Comparison of ENCODE assay signal across 8 mouse cellular contexts in the genomic region with DNA sequence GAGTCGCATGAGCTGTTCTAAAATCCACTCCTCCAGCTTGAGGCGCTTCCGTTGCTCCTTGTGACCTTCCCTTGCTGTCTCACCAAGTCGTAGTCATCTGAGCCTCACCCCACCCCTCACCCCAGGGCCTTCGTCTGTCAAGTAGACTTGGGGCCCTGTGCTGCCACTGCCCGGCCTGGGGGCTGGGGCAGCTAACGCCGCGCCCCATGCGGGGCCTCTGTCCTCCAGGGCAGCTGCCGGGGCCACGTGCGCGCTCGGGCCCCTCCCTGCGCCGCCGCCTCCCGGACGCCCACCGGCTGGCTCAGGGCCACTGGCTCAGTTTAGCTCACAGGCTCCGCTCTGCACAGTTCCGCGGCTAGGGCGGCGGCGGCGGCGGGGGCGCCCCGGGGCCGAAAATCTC. TPM values are rescaled to one million over a fixed set of nuclear protein-coding genes. Genes with fewer than 3 reads are reported as not detected.
A peak's percentile ranks its signal among the peaks of the same experiment; 100 is the strongest.
DNase-seq lines count a peak whose midpoint lies in the region; ATAC-seq and TF ChIP-seq lines count a peak whose summit lies in the region.

No protein-coding gene starts in this region.

- no peak for TF ChIP-seq CTCF in lung, postnatal 0 days (IDR thresholded peaks at IDR 0.05)
- TF ChIP-seq CTCF in liver, postnatal 0 days (IDR thresholded peaks at IDR 0.05; ENCODE audit: low read depth), result no peak

- no peaks in the 10 kb centered on the region for H3K4me1 ChIP-seq in lung, postnatal 0 days (ENCODE audit: insufficient read depth, low read depth, low read length)
- H3K4me1 ChIP-seq in hindbrain, embryonic 11.5 days (replicated peaks; ENCODE audit: control insufficient read depth, insufficient read depth, low read length), result no peaks in the 10 kb centered on the region
- H3K4me1 ChIP-seq in liver, postnatal 0 days (ENCODE audit: insufficient read depth), result no peaks in the 10 kb centered on the region

- no peak overlapping the region for H3K9ac ChIP-seq in lung, postnatal 0 days (replicated peaks; ENCODE audit: low read depth)
- no peak overlapping the region for H3K9ac ChIP-seq in hindbrain, embryonic 11.5 days (ENCODE audit: low read depth, low read length)
- no peak overlapping the region for H3K9ac ChIP-seq in liver, postnatal 0 days (replicated peaks)

- peak; percentile 33 for DNase-seq in adrenal gland, adult 2 months
- DNase-seq in adrenal gland, adult 8-10 months, result no peak
- no peak for DNase-seq in lung, postnatal 0 days (ENCODE audit: low spot score)
- no peak for DNase-seq in lung, postnatal 14 days
- DNase-seq in hindbrain, embryonic 11.5 days (ENCODE audit: low spot score), result no peak
- peak; percentile 13 for DNase-seq in liver, postnatal 0 days
- no peak for DNase-seq in MN1 (ENCODE audit: low spot score)
- DNase-seq in urinary bladder, adult 18-20 months (ENCODE audit: low spot score in 2 of 2), result no peak

- H3K27ac ChIP-seq in lung, postnatal 0 days (ENCODE audit: low read length), result no peak overlapping the region
- H3K27ac ChIP-seq in hindbrain, embryonic 11.5 days (ENCODE audit: low read depth, low read length), result no peak overlapping the region
- H3K27ac ChIP-seq in liver, postnatal 0 days (ENCODE audit: low read depth), result no peak overlapping the region

- H3K4me2 ChIP-seq in lung, postnatal 0 days (replicated peaks; ENCODE audit: low read depth, low read length), result peak overlapping the region; percentile 27; the same call in 1 of the 2 replicates
- H3K4me2 ChIP-seq in hindbrain, embryonic 11.5 days (replicated peaks; ENCODE audit: low read depth, low read length), result peak overlapping the region; percentile 32
- H3K4me2 ChIP-seq in liver, postnatal 0 days (ENCODE audit: low read depth, low read length), result peak overlapping the region; percentile 51

- no peak for TF ChIP-seq EP300 in lung, postnatal 0 days (IDR thresholded peaks at IDR 0.05)
- no peak for TF ChIP-seq EP300 in liver, postnatal 0 days (IDR thresholded peaks at IDR 0.05; ENCODE audit: low read depth)

- no peaks in the 10 kb centered on the region for H3K27me3 ChIP-seq in lung, postnatal 0 days (replicated peaks; ENCODE audit: insufficient read depth, low read length)
- H3K27me3 ChIP-seq in hindbrain, embryonic 11.5 days (ENCODE audit: control insufficient read depth, insufficient read depth, low read length), result no peaks in the 10 kb centered on the region
- no peaks in the 10 kb centered on the region for H3K27me3 ChIP-seq in liver, postnatal 0 days (ENCODE audit: insufficient read depth, low read length)

- ATAC-seq in lung, postnatal 0 days, result peak; percentile 23; the same call in 1 of the 2 replicates
- ATAC-seq in hindbrain, embryonic 11.5 days (ENCODE audit: low FRiP score), result peak; percentile 45
- ATAC-seq in liver, postnatal 0 days, result no peak; the same call in 1 of the 2 replicates

- H3K9me3 ChIP-seq in lung, postnatal 0 days (ENCODE audit: low read length), result no peaks in the 10 kb centered on the region
- H3K9me3 ChIP-seq in hindbrain, embryonic 11.5 days (ENCODE audit: control insufficient read depth, low read length), result no peaks in the 10 kb centered on the region
- H3K9me3 ChIP-seq in liver, postnatal 0 days (ENCODE audit: low read length), result no peaks in the 10 kb centered on the region

- 27% methylated on average over 20 of the region's 32 CpGs for WGBS in lung, postnatal 0 days
- 31% methylated on average over 17 of the region's 32 CpGs for WGBS in hindbrain, embryonic 11.5 days
- WGBS in liver, postnatal 0 days (ENCODE audit: insufficient replicate concordance), result 31% methylated on average over 32 of the region's 32 CpGs

- no peaks in the 10 kb centered on the region for H3K36me3 ChIP-seq in lung, postnatal 0 days (ENCODE audit: insufficient read depth, low read length)
- H3K36me3 ChIP-seq in hindbrain, embryonic 11.5 days (ENCODE audit: control insufficient read depth, insufficient read depth, low read length), result no peaks in the 10 kb centered on the region
- no peaks in the 10 kb centered on the region for H3K36me3 ChIP-seq in liver, postnatal 0 days (replicated peaks; ENCODE audit: insufficient read depth, low read length)

- no peak overlapping the region for H3K4me3 ChIP-seq in lung, postnatal 0 days (ENCODE audit: low read depth, low read length)
- no peak overlapping the region for H3K4me3 ChIP-seq in hindbrain, embryonic 11.5 days (ENCODE audit: low read depth, low read length)
- no peak overlapping the region for H3K4me3 ChIP-seq in liver, postnatal 0 days (ENCODE audit: low read depth, low read length)

RNA-seq across cellular contexts. Expression of gene Mbtps2, which starts 14.4 kb away (rescaled TPM):
- 10 to 100 TPM; 19.7 to 21.4 TPM for total RNA-seq in adrenal gland, adult 2 months (2021)
- 2.7 and 6.7 TPM in 2 replicates for polyA plus RNA-seq in adrenal gland, adult 2 months (2012; rRNA removed)
- 10 to 100 TPM; 24.1 to 27.7 (median 26.0) TPM for total RNA-seq in adrenal gland, adult 8-10 months (2022)
- 8.8 and 10.8 TPM in 2 replicates for polyA plus RNA-seq in lung, postnatal 0 days (2015; fragmentation: Nextera tagmentation; extraction: Ambion mirVana)
- polyA plus RNA-seq in hindbrain, embryonic 11.5 days (2014; fragmentation: Nextera tagmentation; extraction: Ambion mirVana), result 28.0 and 28.9 TPM in 2 replicates
- 3.7 and 4.5 TPM in 2 replicates for polyA plus RNA-seq in liver, postnatal 0 days (2015; fragmentation: Nextera tagmentation; extraction: Ambion mirVana)

RNA-seq across cellular contexts. Expression of gene Yy2, which starts 44.1 kb away (rescaled TPM):
- under 1 TPM in 1 of 2 experiments, not detected in 1; 0.59 TPM for total RNA-seq in adrenal gland, adult 2 months (2021)
- polyA plus RNA-seq in adrenal gland, adult 2 months (2012; rRNA removed), result 0.04 TPM in 2 replicates
- total RNA-seq in adrenal gland, adult 8-10 months (2022), result 1 to 10 TPM in 1 of 4 experiments, under 1 TPM in 1, not detected in 2; 0.14 to 1.0 TPM
- polyA plus RNA-seq in lung, postnatal 0 days (2015; fragmentation: Nextera tagmentation; extraction: Ambion mirVana), result 1.6 and 2.7 TPM in 2 replicates
- 4.2 and 4.5 TPM in 2 replicates for polyA plus RNA-seq in hindbrain, embryonic 11.5 days (2014; fragmentation: Nextera tagmentation; extraction: Ambion mirVana)
- polyA plus RNA-seq in liver, postnatal 0 days (2015; fragmentation: Nextera tagmentation; extraction: Ambion mirVana), result 0.62 and 0.75 TPM in 2 replicates

Comparison
In these comparisons a context has a peak if more than half of its experiments do, and no peak if none do; other contexts are left out.
1. DNase-seq: peak in adrenal gland, adult 2 months (single experiment) and liver, postnatal 0 days (single experiment); none in adrenal gland, adult 8-10 months (single experiment), lung, postnatal 0 days (single experiment), lung, postnatal 14 days (single experiment), hindbrain, embryonic 11.5 days (single experiment), MN1 (single experiment) and urinary bladder, adult 18-20 months (0 of 2).
2. Peak in every context shown above with its lines, with median percentiles within 50 percentile points of each other: H3K4me2 ChIP-seq.